Mouse (Mus musculus) ES-Bruce4 (cell line): ENCODE results near the gene Ltbp1.

Experiments used
- CTCF ChIP-seq: IDR thresholded peaks from one replicate; pipeline ENCODE4 v1.8.1; 2011; ENCODE audit warnings: low read depth, low read length
- EP300 ChIP-seq: IDR thresholded peaks from 2 replicates; pipeline ENCODE4 v1.6.1; 2011; ENCODE audit warnings: low read depth, low read length; ENCODE audit not compliant: insufficient read depth
- POLR2A ChIP-seq: IDR thresholded peaks from one replicate; pipeline ENCODE4 v1.8.1; 2011; ENCODE audit warnings: low read length; ENCODE audit not compliant: insufficient read depth

GRCm38 (mm10) chr17:75101215-75101614, 95.8 kb downstream of the Ltbp1 start:
- TF ChIP-seq CTCF (no peak), POLR2A (no peak), EP300 (no peak)
